Mouse (Mus musculus): ENCODE measurements around the gene Dst. TPM values are rescaled to one million over a fixed set of nuclear protein-coding genes. Genes with fewer than 3 reads are reported as not detected.
A peak's percentile ranks its signal among the peaks of the same experiment; 100 is the strongest.

The Dst gene
- polyA plus RNA-seq, 1 experiment from 2014 or later = 35.2 TPM

- no peak for ATAC-seq (replicated peaks)
- H3K27ac ChIP-seq (replicated peaks) = no peak overlapping the region
- no peaks in the 10 kb centered on the region for H3K36me3 ChIP-seq
- no peaks in the 10 kb centered on the region for H3K4me1 ChIP-seq
- 0 out of 2 replicates have a peak, but pooled peaks cover 3% of the 10 kb centered on the region for H3K9me3 ChIP-seq
- no peak overlapping the region for H3K4me2 ChIP-seq (replicated peaks)
- no peak overlapping the region for H3K9ac ChIP-seq (replicated peaks)
- 91% methylated on average over 6 of the region's 6 CpGs for WGBS
- no peak overlapping the region for H3K4me3 ChIP-seq
- no peaks in the 10 kb centered on the region for H3K27me3 ChIP-seq
Measured at GRCm38 (mm10) chr1:33955626-33956025, 47.6 kb downstream of the Dst start.

DNA sequence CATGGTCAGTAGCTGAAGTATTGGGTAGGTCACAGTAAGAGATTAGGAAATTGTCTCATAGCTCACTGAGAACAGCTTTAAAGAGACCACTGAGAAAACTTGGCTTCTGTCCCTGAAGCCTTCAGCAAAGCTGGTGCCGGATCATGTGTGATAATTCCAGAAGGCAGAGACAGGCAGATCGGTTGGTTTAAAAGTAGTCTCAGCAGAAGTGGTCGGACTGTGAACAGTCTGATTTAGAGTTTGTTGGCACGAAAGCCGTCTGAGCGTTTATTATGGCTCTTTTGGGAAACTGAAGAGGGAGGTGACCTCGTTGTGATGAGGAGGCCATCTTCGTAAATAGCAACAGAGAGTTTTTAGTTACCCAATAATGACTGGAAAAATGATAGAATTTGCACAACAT lies 52.4 kb downstream of the Dst start:
- H3K9me3 ChIP-seq = 0 out of 2 replicates have a peak, but pooled peaks cover 2% of the 10 kb centered on the region
- H3K27me3 ChIP-seq = no peaks in the 10 kb centered on the region
- H3K36me3 ChIP-seq = no peaks in the 10 kb centered on the region
- H3K27ac ChIP-seq (replicated peaks) = no peak overlapping the region
- H3K9ac ChIP-seq (replicated peaks) = no peak overlapping the region
- ATAC-seq (replicated peaks) = no peak
- no peak overlapping the region for H3K4me2 ChIP-seq (replicated peaks)
- no peaks in the 10 kb centered on the region for H3K4me1 ChIP-seq
- H3K4me3 ChIP-seq = no peak overlapping the region
- 69% methylated on average over 8 of the region's 8 CpGs for WGBS

- peaks cover 5% of the 10 kb centered on the region; the same call in 1 of the 2 replicates for H3K4me1 ChIP-seq
- no peak overlapping the region for H3K27ac ChIP-seq (replicated peaks)
- ATAC-seq (replicated peaks) = no peak
- H3K9ac ChIP-seq (replicated peaks) = no peak overlapping the region
- H3K36me3 ChIP-seq = no peaks in the 10 kb centered on the region
- no peaks in the 10 kb centered on the region for H3K9me3 ChIP-seq
- no peaks in the 10 kb centered on the region for H3K27me3 ChIP-seq
- 65% methylated on average over 5 of the region's 5 CpGs for WGBS
- H3K4me2 ChIP-seq (replicated peaks) = no peak overlapping the region
- no peak overlapping the region for H3K4me3 ChIP-seq
Measured at GRCm38 (mm10) chr1:33964643-33965042, 56.6 kb downstream of the Dst start.

- H3K9ac ChIP-seq (replicated peaks) = no peak overlapping the region
- H3K9me3 ChIP-seq = no peaks in the 10 kb centered on the region
- peak; percentile 15; the same call in 1 of the 2 replicates for ATAC-seq (replicated peaks)
- H3K27ac ChIP-seq (replicated peaks) = no peak overlapping the region
- no peaks in the 10 kb centered on the region for H3K27me3 ChIP-seq
- 90% methylated on average over 4 of the region's 4 CpGs for WGBS
- no peak overlapping the region for H3K4me3 ChIP-seq
- H3K36me3 ChIP-seq = no peaks in the 10 kb centered on the region
- H3K4me2 ChIP-seq (replicated peaks) = no peak overlapping the region
- H3K4me1 ChIP-seq = peaks cover 5% of the 10 kb centered on the region; the same call in 1 of the 2 replicates
Measured at GRCm38 (mm10) chr1:33965824-33966223, 57.8 kb downstream of the Dst start.

- no peaks in the 10 kb centered on the region for H3K9me3 ChIP-seq
- H3K27ac ChIP-seq (replicated peaks) = no peak overlapping the region
- H3K9ac ChIP-seq (replicated peaks) = no peak overlapping the region
- no peaks in the 10 kb centered on the region for H3K27me3 ChIP-seq
- no peaks in the 10 kb centered on the region for H3K36me3 ChIP-seq
- WGBS = 21% methylated on average over 6 of the region's 6 CpGs
- no peak overlapping the region for H3K4me2 ChIP-seq (replicated peaks)
- ATAC-seq (replicated peaks) = peak; percentile 62
- no peak overlapping the region for H3K4me3 ChIP-seq
- peaks cover 5% of the 10 kb centered on the region; the same call in 1 of the 2 replicates for H3K4me1 ChIP-seq
Measured at GRCm38 (mm10) chr1:33966328-33966727, 58.3 kb downstream of the Dst start.

DNA sequence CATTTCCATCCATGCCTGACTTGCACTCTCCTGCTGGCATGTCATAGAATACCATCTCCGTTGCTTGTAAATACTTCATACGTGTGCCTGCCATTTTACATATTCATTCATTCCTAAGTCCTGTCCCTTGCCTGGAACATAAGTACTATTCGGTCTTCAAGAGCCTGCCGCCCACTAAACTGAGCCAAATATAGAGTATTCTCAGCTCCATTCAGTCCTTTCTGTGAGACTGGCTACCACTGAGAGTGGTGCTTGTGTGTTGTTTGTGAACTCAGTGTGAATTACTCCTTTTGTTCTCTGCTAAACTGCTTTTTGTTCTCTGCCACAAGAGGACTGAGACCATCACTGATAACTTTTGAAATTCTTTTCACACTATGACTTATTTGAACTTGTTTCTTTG lies 59.2 kb downstream of the Dst start:
- no peak for ATAC-seq (replicated peaks)
- Histone ChIP-seq H3K4me1 (peaks cover 5% of the 10 kb centered on the region; the same call in 1 of the 2 replicates), H3K27ac (replicated peaks) (no peak overlapping the region), H3K4me2 (replicated peaks) (no peak overlapping the region), H3K36me3 (no peaks in the 10 kb centered on the region), H3K9me3 (no peaks in the 10 kb centered on the region), H3K27me3 (no peaks in the 10 kb centered on the region), H3K9ac (replicated peaks) (no peak overlapping the region), H3K4me3 (no peak overlapping the region)
- WGBS = 47% methylated on average over 4 of the region's 4 CpGs

DNA sequence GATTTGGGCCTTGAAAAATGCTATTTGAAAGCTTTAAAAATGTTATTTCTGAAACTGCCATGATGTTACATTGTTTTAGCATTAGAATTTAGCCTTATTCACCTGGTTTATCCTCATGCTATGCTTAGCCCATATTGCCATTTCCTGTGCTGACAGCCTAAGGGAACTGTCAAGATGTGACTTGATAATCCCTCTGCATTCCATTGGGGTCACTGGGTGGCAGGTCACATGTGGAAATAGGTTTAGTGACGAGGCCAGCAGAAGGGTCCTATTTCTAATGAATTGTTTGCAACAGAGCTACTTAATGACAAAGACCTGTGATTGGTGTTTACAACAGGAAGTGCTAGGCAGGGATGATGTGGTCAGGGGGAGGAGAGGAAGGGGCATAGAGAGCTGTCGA lies 61.9 kb downstream of the Dst start:
- no peak overlapping the region for H3K4me3 ChIP-seq
- WGBS = 72% methylated on average over 2 of the region's 2 CpGs
- ATAC-seq (replicated peaks) = no peak
- no peaks in the 10 kb centered on the region for H3K27me3 ChIP-seq
- H3K4me2 ChIP-seq (replicated peaks) = no peak overlapping the region
- no peak overlapping the region for H3K9ac ChIP-seq (replicated peaks)
- H3K27ac ChIP-seq (replicated peaks) = no peak overlapping the region
- H3K9me3 ChIP-seq = no peaks in the 10 kb centered on the region
- peaks cover 5% of the 10 kb centered on the region; the same call in 1 of the 2 replicates for H3K4me1 ChIP-seq
- no peaks in the 10 kb centered on the region for H3K36me3 ChIP-seq

DNA sequence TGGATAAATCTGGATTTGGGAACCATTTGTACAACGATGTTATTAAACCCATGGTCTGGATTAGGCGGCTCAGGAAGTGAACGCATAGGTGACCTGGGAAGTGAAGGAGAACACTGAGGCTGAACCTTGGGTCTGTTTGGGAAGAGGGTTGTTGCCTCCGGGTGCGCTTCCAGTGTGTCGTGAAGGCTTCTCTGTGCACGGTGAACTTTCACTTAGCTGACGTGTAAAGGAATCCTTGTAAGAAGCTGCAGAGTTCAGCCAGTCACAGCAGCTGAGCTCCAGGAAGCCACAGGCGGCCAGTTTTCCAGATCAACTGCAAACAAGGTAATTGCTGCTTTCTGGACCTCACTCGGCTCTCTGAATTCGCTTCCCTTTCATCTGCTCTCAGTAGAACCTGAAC lies 66.4 kb downstream of the Dst start:
- Histone ChIP-seq H3K4me1 (no peaks in the 10 kb centered on the region), H3K4me2 (replicated peaks) (no peak overlapping the region), H3K27me3 (no peaks in the 10 kb centered on the region), H3K9ac (replicated peaks) (no peak overlapping the region), H3K9me3 (no peaks in the 10 kb centered on the region), H3K36me3 (no peaks in the 10 kb centered on the region), H3K27ac (replicated peaks) (no peak overlapping the region), H3K4me3 (no peak overlapping the region)
- no peak for ATAC-seq (replicated peaks)
- WGBS = 88% methylated on average over 11 of the region's 11 CpGs

DNA sequence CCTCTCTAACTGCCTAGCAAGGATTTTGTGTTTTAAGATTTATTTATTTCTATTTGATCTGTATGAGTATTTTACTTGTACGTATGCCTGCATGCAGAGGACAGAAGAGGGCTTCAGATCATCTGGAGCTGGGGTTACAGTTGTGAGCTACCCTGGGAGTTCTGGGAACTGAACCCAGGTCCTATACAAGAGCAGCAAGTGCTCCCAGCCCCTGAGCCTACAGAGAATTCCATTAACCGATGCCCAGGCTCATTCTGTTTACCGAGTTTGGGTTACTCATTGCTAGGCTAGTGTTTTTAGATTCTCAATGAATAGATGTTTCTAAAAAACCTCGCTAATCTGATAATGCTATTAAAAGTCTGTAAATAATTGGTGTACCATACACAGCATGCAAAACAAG lies 67.3 kb downstream of the Dst start:
- 56% methylated on average over 4 of the region's 4 CpGs for WGBS
- H3K9me3 ChIP-seq = no peaks in the 10 kb centered on the region
- no peak overlapping the region for H3K4me2 ChIP-seq (replicated peaks)
- H3K9ac ChIP-seq (replicated peaks) = no peak overlapping the region
- no peak overlapping the region for H3K27ac ChIP-seq (replicated peaks)
- no peaks in the 10 kb centered on the region; the same call in 1 of the 2 replicates for H3K4me1 ChIP-seq
- ATAC-seq (replicated peaks) = no peak
- no peaks in the 10 kb centered on the region for H3K36me3 ChIP-seq
- no peaks in the 10 kb centered on the region for H3K27me3 ChIP-seq
- H3K4me3 ChIP-seq = no peak overlapping the region

DNA sequence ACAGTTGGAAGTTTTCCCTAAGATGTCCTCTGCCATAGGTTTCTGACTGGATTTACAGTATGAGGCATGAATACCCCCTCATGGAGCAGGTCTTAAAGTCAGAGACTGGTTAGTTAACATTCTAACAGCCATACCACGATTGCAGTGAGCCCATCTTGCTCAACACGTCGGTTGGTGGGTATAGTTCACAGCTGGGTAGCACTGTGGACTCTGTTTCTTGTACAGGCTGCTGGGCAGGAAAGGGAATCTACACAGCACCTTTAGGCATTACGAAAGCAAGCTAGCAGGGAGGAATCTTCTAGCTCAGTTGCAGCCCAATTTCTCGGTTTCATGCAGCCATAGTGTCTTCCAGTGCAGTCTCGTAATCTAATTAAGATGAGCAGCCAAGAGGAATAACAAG lies 69.8 kb downstream of the Dst start:
- H3K36me3 ChIP-seq = no peaks in the 10 kb centered on the region
- 82% methylated on average over 6 of the region's 6 CpGs for WGBS
- no peaks in the 10 kb centered on the region for H3K9me3 ChIP-seq
- H3K4me1 ChIP-seq = no peaks in the 10 kb centered on the region; the same call in 1 of the 2 replicates
- no peak overlapping the region for H3K4me2 ChIP-seq (replicated peaks)
- no peak overlapping the region for H3K9ac ChIP-seq (replicated peaks)
- H3K27ac ChIP-seq (replicated peaks) = no peak overlapping the region
- no peaks in the 10 kb centered on the region for H3K27me3 ChIP-seq
- H3K4me3 ChIP-seq = no peak overlapping the region
- ATAC-seq (replicated peaks) = no peak

- WGBS = 60% methylated on average over 12 of the region's 12 CpGs
- H3K9ac ChIP-seq (replicated peaks) = no peak overlapping the region
- H3K27ac ChIP-seq (replicated peaks) = no peak overlapping the region
- no peak overlapping the region for H3K4me3 ChIP-seq
- no peaks in the 10 kb centered on the region for H3K36me3 ChIP-seq
- no peaks in the 10 kb centered on the region; the same call in 1 of the 2 replicates for H3K4me1 ChIP-seq
- H3K4me2 ChIP-seq (replicated peaks) = no peak overlapping the region
- no peaks in the 10 kb centered on the region for H3K27me3 ChIP-seq
- ATAC-seq (replicated peaks) = no peak
- H3K9me3 ChIP-seq = no peaks in the 10 kb centered on the region
Measured at GRCm38 (mm10) chr1:33980420-33980819, 72.4 kb downstream of the Dst start.

GRCm38 (mm10) chr1:33989643-33990042 lies 81.6 kb downstream of the Dst start:
- 87% methylated on average over 13 of the region's 13 CpGs for WGBS
- no peaks in the 10 kb centered on the region for H3K4me1 ChIP-seq
- H3K36me3 ChIP-seq = no peaks in the 10 kb centered on the region
- no peak overlapping the region for H3K9ac ChIP-seq (replicated peaks)
- no peak overlapping the region for H3K4me3 ChIP-seq
- no peak for ATAC-seq (replicated peaks)
- H3K27me3 ChIP-seq = no peaks in the 10 kb centered on the region
- no peaks in the 10 kb centered on the region for H3K9me3 ChIP-seq
- no peak overlapping the region for H3K4me2 ChIP-seq (replicated peaks)
- H3K27ac ChIP-seq (replicated peaks) = no peak overlapping the region

DNA sequence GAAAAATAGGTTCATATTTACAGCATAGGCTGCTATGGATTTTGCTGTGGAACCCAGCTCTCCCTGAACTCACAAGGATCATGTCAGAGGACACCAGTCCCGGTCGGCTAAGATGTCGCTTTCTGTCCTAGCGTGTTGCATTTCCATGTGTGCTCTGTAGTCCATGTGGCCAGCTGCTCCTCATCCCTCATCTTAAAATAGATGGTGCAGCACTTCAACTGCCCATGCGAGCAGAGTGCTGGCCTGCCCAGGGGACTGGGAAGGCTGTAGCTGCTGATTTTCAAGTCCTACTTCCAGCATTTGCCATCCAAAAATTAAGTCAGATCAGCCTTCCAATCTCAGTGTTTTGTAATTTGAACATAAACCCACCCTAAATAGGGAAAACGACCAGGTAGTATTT lies 83.0 kb downstream of the Dst start:
- H3K4me3 ChIP-seq = no peak overlapping the region
- no peak overlapping the region for H3K27ac ChIP-seq (replicated peaks)
- WGBS = 91% methylated on average over 6 of the region's 6 CpGs
- no peaks in the 10 kb centered on the region for H3K9me3 ChIP-seq
- H3K36me3 ChIP-seq = no peaks in the 10 kb centered on the region
- no peak for ATAC-seq (replicated peaks)
- no peak overlapping the region for H3K9ac ChIP-seq (replicated peaks)
- H3K4me1 ChIP-seq = no peaks in the 10 kb centered on the region
- no peaks in the 10 kb centered on the region for H3K27me3 ChIP-seq
- H3K4me2 ChIP-seq (replicated peaks) = no peak overlapping the region
